Mouse (Mus musculus): ENCODE results near the gene Nnmt.

The Nnmt gene

DNA sequence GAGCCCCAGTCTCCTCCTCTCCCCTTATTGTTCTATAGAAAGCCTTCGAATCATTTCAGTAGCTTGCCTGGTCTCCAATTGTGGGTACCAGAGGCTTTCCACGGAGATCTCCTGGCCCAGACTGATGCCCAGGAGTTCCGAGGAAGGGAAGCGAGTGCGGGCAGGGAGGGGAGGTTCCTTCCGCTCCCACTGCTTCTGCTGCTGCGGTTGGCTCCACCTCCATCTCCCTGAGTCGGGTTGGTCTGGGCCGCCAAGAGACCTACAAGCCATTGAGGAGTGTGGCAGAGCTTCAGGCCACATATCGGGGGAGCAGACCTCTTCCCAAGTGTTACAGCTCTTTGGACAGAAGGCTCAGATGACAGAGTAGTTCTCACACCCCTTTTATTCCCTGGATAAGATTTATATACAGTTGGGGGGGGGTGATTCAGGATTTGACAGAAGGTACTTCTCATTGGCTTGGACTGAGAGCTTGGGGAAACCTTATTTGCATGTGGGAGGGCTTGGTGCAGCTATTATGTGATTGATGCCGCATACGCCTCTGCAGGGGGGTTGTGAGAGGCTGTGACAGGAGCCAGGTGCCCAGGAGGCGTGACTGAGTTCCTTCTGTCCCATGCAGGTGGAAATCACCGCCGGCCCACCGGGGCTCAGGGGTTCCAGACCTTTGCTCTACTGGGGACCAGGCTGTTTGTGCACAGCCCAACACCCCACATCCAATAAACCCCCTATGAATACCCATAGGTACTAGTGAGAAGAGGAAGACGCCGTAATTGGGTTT, 30.8 kb upstream of the Nnmt start:
- no peak for DNase-seq

DNA sequence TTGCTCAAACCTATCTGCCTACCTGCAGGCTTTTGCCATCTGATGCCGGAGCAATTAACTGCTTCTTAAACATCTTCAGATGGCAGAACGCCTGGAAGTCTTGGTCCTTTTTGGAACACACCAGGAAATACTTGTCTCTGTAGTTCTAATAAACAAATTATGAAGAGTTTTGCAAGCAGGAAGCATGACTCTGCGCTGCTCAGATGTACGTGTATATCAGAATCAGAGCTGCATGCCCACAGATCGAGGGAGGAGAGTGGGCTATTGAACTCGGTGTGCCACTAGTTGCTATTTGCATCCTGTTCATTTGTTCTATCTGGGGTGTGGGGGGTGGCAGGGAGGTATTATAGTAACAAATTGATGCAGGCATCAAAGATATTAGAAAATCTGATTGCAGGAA, 28.2 kb upstream of the Nnmt start:
- no peak for DNase-seq

DNA sequence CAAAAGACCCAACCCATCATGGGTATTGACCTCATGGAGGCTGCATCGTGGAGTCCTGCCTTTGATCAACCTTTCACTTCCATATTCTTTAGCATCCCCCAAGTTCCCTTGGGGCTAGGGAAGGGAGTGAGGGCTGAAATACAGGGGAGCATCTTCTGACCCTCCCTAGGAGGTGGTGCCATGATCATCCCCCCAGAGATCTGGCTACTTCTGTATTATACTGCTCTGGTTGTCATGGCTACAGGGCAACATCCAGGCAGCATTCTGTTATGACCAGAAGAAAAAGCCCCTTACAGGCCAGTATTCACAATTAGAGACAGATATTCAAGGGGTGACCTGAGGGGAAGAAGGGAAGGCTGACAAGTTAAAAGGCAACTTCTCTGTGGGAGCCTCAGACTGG, 14.3 kb upstream of the Nnmt start:
- no peak for DNase-seq

DNA sequence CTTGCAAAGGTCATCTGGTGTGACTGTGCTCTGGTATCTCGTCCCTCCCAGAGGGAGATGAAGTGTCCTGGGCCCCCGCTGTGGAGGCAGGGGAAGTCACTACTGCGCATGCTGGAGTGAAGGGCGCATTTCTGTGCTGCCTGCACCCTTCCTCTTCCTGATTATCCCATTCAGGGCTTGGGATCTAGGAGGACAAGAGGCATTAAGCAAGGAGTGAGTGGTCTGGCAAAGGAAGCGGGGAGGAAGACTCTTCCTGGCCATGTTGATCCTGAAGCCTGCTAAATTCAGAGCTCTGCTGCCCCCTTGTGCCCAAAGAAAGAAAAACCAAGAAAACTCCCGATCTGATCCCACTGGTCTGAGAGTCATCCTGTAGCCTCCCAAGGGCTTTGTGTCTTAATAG, 13.6 kb upstream of the Nnmt start:
- peak; percentile 65 for DNase-seq

DNA sequence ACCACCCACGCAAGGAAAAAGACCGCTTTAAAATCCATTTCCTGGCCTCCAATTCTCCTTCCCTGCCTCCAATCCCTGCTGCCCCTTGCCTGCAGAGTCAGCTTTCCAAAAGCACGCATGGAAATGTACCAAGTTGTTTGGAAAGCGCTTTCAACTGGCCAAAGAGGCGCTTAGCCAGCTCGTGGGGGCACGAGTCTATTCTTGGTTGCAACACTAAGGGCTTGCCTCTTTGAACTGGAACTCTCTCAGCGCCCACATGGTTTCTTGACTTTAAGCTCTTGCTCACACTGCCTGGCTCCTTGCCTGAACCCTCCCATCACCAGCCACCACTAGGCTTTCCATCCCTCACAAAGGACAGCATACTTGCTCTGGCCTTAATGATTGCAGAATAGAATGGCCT, 13.2 kb upstream of the Nnmt start:
- no peak for DNase-seq

DNA sequence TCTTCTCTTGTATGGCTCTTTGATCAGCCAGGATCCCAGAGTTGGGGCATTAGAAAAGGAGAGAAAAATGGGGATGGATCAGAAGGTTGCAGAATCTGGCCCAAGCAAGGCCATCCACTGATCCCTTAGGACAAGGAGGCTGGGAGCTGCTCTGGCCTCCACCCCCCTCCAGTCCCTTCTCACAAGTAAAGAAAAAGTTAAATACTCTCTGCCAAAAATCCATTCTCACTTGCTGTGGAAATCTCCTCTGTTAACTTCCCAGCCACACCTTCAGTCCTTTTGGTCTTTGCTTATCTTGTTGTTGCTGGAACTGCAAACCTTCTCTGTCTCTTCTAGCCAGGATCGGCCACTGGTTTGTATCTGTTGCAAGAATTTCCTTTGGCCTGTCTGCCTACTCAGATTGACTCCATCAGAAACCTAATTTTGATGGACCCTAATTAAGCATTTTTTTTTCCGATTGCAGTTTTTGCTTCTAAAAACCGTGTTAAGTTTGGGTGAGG, 12.6 kb upstream of the Nnmt start:
- no peak for DNase-seq

DNA sequence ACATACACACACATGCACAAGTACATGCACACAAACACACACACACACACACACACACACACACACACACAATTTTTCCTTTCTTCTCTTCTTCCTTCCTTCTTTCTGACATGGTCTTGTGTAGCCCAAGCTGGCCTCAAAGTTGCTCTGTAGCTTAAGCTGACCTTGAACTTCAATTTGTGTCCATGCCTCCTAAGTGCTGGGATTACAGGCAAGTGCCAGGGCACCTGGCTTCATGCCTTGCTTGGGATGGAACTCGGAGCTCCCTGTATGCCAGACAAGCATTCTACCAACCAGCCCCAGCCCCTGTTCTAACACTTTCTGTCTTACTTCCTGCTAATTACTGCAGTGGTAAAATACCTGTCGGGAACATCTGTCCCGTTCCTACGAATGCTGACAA, 8.3 kb upstream of the Nnmt start:
- DNase-seq = no peak

DNA sequence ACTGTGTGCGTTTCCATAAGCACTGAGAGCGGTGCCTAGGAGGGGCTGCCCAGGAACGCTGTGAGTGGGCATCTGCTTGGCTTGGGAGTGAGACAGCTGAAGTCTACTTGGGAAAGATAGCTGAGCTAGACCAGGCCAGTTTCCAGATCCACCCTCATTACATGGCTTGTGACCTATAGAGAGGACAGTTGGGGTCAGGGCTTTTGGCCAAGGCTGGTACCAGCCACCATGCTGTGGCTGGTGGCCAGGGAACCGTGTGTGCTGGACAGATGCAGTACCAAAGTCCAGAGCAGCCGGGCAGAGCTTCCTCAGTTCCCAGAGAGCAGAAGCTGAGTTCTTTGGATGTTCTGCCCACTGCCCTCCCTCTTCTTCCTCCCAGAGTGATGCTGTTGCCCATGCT, 7.6 kb upstream of the Nnmt start:
- DNase-seq = no peak

DNA sequence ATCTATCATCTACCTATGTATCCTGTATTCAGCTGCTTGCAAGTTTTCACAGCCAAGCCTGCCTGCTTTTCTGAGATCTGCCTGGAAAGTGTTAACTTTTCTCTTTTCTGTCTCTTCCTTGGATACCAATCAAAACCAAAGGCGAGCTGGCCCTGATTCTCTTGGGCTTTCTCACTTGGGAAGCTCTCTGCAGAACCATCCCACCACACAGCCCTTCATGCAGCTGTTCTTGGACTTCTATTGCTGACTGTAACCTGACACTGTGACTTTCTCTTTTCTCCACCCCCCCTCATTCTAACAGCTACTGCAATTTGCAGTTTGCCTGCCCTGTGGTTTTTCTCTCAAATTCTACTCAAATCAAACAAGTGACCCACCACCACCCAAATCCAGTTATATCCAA, 6.1 kb upstream of the Nnmt start:
- DNase-seq = no peak

DNA sequence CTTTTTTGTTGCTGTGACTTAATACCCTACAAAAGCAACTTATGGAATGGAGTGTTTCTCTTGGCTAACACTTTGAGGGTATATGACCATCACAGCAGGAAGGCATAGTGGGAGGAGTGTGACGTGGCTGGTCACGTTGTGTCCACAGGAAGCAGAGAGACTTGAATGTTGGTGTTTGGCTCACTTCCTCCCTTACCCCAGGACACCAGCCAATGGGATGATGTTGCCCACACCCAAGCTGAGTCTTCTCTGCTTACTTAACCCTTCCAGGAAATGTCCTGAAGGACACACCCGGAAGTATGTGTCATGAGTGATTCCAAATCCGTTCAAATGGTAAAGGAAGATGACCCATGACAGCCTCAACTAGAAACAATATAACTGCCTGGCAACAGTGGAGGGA, 4.8 kb upstream of the Nnmt start:
- DNase-seq = no peak

DNA sequence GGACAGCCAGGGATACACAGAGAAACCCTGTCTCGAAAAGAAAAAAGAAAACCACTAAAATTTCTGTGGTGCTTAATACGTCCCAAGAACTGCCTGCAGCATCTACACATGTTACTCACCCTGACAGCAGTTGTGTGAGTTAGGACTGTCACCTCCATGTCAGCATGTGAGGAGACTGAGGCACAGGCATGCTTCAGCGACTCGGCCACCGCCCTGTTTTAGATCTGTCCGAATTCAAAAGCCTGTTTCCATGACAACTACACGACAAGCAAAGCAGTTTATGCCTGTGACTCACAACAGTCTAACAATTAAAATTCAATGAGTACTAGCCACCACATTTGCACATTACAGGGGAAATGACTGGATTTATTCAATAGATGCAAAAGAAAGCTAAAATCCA, 2.5 kb upstream of the Nnmt start:
- no peak for DNase-seq

DNA sequence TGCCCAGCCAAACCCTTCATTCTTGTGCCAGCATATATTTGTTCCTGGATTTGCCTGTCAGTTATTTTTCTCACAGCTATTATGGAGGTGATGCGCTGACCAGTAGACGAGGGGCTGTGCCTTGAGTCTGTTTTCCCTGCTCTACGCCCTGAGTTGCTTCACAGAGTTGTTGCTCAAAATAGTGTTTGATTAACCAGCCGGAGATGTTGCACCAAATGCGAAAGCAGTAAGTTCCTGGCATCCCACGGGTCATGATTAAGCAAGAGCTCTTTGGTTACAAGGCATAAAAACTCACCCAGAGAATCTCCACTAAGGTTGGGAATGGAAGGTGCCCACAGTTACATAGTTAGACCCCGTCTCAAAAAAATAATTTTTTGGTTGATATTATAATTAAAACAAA, 1.2 kb upstream of the Nnmt start:
- no peak for DNase-seq

DNA sequence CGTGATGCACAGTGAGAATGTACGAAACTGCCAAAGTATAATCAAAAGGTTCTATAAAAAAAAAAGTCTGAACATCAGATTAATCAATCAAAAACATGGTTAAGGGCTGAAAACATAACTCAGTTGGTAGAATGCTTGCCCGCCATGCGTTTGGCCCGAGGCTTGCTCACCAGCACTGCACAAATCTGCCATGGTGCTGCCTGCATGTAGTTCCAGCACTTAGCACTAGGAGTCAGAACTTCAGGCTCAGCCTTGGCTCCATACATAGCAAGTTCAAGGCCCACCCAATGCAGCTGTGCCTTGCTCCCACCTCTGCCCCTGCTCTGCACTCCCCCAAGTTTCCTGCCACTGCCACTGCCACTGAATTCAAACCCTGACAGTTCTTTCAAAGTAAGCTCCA, 744 bp upstream of the Nnmt start:
- no peak for DNase-seq

DNA sequence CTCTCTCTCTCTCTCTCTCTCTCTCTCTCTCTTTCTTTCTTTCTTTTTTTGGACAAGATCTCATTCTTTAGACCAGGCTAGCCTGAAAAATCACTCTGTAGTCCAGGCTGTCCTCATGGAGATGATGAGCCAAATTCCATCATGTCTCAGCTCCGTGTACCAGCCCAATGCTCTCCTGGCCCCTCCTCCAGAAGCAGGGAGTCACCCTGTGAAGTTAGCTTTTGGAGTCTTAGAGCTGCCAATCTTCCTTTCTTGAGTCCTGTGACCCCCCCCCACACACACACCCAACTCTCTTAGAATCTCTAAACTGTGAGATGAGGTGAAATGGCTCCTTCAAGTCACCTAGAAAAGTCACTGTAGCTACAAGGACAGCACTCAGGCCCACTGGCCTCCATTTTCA, 727 bp downstream of the Nnmt start:
- DNase-seq = no peak

DNA sequence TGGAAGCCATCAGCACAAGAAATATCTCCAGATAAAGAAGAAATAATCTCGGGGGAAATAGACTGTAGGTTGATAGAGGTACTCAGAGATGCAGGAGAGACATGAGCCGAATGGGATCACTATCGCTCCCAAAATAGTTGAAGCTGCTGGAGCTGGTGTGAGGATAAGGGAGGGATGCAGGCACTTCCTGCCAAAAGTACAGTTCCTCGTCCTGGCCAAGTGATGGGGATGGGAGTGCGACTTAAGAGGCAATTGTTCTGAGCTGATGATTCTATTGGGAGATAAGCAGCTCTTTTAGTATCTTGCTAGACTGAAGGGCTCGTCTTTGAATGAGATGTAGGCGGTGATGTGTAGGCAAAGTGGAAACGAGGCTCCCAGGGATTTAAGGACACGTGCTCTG, 4.1 kb downstream of the Nnmt start:
- no peak for DNase-seq

DNA sequence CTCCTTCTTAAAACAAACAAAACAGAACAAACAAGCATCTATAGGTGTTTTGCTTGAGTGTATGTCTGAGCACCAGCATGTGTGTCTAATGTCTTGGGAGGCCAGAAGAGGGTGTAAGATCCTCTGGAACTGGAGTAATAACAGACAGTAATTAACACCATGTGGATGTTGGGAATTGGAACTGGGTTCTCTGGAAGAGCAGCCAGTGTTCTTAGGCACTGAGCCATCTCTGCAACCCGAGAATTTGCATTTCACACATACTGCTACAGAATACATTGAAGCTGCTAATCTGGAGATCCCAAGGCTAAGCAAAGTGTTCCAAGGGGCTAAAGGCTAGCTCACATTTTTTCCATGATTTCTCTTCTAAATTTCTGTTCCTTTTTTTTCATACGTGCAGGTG, 4.9 kb downstream of the Nnmt start:
- DNase-seq = no peak

DNA sequence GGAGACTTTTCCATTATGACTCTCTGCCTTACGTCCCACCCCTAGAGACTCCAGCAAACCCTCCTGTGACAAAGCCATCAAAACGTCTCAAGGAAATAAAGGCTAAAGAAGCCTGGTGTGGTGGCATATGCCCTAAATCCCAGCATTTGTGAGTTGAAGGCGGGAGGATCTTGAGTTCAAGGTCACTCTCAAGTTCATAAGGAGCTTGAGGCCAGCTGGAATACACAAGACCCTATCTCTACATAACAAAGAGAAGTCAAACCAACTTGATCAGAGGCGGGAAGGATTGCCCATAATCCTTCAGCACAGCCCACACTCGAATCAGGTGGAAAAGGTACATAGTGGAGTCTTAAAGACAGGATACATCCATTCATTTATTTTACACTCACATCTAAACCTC, 7.5 kb downstream of the Nnmt start:
- DNase-seq = no peak

DNA sequence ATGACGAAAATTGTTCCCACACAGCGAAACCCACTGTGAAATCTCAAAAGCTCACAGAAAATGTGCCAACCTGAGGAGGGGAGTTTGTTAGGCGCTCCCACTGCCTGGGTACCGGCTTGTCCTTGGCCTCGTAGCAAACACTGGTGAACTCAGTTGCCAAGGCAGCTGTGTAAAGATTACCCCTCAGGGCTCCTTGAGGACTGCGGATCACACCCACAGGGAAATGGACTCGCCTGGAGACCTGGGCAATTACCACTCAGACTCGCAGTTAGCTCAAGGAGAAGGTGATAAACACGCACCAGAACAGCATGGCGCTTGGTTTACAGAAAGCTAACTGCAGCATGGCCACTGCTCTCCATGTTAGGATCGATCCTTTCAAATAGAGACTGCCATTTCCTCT, 8.0 kb downstream of the Nnmt start:
- no peak for DNase-seq

DNA sequence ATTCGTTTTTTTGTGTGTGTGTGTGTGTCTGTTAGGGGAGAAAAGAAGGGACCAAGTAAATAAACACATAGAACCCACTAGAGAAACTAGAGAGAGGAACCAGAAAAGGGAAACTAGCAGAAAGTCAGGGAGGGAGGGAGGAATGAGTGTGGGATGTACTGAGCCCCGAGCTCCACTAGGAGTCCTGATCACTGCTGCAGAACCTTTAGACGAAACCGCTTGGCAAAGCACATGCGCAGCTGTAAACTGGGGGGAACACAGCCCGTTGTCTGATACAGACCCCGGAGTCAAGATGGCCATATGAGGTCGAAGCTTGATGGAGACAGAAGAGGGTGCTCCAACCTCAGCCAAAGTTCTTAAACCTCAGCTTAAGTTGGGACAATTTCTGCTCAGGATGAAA, 11.0 kb downstream of the Nnmt start:
- no peak for DNase-seq

DNA sequence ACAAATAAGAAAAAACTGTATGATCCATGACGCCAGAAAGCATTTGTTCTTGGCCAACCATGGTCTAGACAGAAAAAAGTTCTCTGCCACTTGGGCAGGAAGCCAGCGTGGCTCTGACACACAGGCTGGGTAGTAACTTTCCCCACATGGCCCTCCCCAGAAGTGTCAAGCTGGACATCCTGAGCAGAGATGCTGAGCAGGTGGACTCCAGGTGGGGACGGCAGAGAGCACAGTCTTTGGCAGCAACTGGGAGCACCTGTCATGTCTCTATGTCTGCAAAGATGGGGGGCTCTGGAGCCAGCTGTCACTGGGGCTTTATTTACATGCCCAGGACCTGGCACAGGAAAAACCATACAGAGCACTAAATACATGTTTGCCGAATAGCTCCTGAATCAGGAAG, 14.3 kb downstream of the Nnmt start:
- no peak for DNase-seq

DNA sequence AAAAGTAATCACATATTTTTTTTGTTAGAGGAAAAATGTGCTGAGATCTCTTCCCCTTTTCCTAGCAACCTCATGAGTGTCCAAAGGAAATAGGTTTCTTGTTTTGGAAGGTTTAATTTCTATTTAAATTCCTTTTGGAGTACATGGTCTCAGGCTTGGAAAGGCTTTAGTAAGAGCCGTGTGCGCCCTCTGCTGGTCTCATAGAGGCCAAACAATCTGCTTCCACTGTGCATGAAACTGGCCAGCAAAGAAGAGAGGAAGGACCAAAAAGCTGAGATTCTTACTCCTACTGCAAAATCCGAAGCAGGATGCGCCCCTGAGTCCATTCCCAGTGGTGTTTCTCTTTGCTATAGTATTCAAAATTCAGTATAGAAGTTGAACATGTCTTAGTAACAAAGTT, 18.6 kb downstream of the Nnmt start:
- peak; percentile 64 for DNase-seq

DNA sequence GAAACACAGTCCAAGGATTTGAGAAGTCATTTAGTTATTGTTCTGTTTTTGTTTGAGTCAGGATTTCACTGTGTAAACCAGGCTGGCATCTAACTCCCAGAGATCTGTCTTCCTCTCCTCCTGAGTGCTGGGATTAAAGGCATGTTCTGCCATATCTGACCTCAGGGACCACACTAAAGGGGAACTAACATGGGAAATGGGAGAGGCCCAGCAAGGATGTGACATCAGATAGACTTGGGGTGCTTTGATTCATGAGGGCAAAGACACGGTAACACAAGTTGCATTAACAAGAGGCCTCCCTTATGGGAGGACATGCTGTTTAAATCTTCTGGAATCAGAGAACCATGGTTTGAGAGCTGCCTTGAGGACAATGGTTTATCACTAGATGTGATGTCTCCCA, 24.1 kb downstream of the Nnmt start:
- no peak for DNase-seq

DNA sequence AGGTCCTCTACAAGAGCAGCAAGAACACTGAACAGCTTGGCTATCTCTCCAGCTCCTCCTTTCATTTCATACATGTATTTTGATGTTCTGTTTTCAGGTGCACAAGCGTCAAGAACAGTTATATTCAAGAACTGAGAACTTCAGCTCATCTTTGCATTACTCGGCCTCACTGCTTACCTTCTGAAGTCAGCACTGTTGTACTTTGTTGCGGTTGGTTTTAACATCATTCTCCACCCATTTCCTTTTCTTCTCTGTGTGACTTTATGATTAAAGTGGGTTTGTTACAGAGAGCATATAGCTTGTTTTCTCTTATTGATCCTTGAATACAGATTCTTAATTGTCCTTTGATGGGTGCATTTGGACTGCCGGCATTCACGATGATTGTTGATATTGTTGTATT, 42.6 kb downstream of the Nnmt start:
- no peak for DNase-seq

DNA sequence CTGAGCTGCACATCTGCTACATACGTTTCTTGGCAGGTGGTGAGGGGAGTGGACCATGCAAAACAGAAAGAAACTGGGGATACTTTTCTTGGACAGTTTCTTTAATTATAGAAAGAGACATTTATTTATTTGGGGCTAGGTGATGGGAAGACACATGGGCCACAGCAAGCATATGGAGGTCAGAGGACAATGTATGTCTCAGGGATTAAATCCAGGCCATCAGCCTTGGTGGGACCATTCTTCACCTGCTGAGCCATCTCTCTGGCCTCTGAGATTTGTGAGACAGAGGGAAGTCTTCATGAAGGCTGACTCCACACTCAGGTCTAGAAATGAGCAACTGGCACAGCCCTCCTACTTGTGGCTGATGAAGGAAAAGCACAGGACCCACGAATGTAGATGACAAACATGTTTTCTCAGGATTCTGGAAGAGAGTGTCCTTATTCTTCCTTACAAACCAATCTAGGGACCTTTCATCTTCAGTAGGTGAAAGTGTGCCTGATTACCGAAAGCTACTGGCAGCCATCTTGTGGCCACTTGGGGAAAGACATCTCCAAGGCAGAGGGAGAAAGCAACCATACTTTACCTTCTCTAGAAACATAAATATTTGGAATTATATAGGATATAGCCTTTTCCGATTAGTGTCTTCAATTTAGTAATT, 45.3 kb downstream of the Nnmt start:
- peak; percentile 28 for DNase-seq

DNA sequence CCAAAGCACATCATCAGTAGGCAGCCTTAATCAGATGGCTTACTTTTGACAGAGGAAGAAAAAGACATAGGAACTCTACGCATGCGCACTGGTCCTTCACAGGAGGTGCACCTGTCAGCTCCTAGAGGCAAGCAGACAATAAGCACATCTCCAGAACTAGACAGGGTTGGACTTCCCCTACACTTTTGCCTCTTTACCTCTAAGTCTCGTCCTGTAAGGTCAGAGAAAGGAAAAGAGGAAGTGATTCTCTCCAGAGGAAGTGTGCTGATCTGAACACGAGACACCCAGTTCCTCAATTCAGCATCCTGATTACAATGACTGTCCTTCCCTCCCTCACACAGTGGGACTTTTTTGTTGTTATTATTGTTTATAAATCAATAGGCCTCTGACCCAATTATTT, 46.3 kb downstream of the Nnmt start:
- DNase-seq = no peak

Data from liver (tissue).